Mouse (Mus musculus): Measurements from ENCODE around the gene Morf4l1.
A peak's percentile ranks its signal among the peaks of the same experiment; 100 is the strongest.
"Not testable (repeated sequence)": the region's sequence is repeated elsewhere in the genome, so short reads cannot be mapped to it uniquely, and the experiment has no call there.

Gene Morf4l1

DNA sequence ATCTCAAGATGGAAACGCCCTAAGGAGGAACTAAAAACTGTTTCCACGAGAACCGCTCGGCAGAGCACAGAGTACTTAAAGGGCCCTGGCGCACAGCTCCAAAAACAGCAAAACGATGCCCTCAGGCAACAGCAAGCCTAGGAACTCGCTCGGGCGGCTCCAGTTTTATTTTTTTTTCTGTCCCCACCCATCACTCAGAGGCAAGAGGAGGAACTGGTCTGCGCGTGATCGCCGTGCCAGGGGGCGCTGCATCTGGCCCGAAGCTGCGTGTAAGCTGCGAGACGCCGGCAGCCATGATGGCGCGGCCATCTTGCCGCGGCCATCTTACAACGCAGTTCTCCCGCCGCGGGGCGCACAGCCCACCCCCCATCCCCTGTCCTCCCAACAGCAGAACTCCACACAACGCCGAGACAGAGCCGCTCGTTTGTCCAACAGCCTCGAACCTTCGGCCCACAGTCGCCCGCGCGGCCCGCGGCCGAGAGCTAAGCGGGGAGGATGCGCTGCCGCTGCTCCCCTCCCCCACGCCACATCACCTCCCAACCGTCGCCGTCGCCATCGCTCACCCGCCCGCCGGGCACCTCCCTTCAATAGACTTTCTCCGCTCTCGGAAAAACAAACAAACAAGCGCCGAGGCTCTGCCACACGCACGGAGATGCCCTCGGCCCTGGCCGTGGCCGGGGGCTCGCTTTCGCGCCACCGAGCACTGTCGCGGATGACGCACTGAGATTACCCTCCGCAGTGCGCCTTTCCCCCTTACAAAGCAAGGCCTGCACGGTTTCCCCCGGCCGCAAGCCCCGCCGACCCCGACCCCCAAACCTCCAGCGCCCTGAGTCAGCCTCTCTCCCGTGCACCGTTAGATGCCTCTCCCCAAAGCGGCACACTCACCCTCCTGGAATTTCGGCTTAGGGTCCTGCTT, 665 bp downstream of the Morf4l1 start:
- DNase-seq = peak; percentile 81

DNA sequence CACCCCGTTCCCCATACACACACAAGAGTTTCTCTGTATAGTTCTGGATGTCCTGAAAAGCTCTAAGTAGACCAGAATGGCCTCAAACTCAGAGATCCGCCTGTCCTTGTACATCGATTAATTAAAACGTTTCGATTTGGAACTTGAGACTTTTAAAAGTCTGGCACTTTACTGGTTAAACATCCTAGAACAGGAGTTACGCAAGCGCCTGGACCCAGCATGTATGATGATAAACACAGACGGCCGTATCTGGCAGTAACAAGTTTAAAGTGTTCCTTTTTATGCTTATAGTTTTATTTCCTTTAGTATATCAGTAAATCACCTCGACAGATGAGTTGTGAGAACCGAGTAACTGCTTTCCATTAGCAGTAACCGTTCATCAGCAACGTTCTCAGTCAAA, 1.4 kb downstream of the Morf4l1 start:
- no peak for DNase-seq

DNA sequence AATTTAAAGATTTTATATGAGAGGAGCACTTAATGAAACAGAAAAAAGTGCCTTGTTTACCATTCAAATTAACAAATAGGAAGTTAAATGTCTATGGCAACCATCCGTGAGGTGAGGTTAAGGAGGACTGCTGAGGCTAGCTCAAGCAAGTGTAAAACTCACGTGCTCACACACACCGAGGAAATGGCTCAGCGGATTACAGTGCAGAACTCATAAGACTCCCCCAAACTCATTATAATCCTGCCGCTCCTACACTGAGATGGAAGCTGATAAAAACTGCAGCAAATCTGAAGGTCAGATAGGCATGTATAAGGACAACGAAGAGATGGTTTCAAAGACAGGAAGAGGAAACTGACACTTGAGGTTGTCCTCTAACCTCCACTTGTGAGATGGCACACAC, 5.2 kb downstream of the Morf4l1 start:
- DNase-seq = no peak

DNA sequence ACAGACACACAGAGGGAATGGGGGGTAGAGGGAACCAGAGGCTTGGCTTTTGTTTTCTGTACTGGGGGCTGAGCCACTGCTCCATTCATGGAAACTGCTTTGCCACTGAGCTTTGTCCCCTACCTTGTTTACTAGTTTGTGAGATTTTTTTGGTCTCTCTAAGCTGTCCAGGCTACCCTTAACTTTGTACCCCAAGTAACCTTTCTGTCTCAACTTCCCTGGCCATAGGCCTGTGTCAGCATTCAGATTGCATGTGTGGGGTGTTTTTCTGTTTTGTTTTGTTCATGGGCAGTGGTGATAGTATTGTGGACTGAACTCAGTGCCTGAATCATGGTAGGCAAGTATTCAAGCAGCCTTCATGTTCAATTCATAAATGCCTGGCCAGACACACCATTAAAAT, 6.3 kb downstream of the Morf4l1 start:
- DNase-seq = no peak

DNA sequence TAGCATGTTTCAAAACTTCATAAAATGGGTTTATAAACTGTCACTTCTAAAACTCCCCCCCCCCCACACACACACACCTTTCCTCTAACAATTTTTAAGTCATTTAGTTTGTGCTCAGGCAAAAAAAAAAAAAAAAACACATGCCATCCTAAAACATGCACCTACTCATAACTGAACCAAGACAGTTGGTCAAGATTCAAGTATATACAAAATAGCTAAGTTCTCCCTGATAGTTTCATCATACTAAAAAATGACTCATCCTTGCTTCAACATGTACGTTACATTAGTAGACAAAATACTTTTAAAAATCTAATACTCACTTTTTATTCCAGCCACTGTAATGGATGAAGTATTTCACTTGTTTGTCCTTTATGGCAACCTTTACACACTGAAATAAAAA, 7.7 kb downstream of the Morf4l1 start:
- no peak for DNase-seq

DNA sequence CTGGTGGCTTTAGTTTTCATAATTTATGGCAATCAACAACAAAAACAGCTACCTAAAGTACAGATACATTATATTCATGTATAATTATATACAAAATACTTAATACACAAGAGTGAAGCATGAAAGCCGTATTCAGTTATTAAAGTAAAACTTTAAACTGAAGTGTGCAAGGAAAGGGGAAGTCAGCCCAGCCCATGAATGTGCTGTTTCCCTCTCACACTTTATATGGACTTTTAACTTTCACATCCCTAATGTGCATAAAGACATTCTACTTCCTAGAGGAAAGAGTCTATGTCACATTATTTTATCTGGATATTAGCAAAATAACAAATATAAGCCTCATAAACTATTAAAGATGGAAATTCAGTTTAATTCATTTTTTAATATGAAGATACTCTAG, 9.1 kb downstream of the Morf4l1 start:
- DNase-seq = no peak

DNA sequence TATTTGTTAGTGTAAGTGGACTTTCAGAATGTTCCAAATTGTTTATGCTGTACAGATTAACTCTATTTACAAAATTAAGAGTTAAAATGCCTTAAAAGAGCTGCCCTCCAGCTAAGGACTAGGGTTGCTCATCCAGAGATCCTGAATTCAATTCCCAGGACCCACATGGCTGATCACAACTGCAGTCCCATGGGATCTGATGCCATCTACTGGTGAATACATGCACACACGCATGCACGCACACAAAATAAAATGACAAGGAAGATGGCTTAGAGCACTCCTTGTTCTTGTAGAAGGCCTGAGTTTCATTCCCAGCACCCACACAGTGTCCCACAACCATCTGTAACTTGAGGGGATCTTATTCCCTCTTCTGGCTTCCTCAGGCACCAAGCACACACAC, 13.8 kb downstream of the Morf4l1 start:
- no peak for DNase-seq

DNA sequence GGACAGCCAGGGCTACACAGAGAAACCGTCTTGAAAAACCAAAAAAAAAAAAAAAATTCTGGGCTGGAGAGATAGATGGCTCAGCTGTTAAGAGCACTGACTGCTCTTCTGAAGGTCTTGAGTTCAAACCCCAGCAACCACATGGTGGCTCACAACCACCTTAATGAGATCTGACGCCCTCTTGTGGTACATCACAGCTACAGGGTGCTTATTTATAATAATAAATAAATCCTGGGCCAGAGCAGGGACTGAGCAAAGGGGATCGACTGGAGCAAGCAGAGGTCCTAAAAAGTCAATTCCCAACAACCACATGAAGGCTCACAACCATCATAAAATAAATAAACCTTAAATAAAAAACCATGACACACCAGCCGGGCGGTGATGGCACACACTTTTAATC, 15.6 kb downstream of the Morf4l1 start:
- DNase-seq = no peak

DNA sequence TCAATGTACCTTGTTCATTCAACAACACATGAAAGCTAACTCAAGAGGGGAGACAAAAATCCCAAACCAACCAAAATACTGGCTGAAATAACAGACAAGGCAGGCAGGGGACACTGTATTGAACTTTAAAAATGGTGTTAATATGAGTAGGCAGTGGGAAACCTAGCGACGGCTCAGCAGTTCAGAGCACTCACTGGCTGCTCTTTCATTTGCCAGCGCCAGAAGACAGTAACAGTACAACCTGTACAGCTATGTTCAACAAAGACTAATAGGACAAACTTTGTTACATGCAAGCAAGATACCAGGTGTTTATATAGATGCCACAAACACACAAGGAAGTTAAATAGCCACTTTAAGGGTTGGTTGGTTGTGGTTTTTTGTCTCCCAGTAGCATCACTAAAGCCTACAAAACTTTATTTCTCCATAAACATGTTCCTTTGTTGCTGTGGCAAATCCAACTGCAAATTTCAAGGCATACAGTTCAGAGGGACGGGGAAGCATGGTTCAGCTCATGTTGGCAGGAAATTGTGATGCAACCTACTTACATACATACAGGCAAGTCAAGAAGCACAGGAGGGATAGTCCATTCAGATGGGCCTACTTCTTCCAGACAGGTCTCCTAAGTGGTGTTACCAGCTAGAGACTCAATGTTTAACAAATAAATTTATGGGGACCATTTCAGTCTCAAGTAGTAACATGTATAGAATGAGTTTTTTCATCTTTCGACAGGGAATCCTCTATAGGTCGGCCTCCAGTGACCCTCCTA, 25.1 kb downstream of the Morf4l1 start:
- no peak for DNase-seq

DNA sequence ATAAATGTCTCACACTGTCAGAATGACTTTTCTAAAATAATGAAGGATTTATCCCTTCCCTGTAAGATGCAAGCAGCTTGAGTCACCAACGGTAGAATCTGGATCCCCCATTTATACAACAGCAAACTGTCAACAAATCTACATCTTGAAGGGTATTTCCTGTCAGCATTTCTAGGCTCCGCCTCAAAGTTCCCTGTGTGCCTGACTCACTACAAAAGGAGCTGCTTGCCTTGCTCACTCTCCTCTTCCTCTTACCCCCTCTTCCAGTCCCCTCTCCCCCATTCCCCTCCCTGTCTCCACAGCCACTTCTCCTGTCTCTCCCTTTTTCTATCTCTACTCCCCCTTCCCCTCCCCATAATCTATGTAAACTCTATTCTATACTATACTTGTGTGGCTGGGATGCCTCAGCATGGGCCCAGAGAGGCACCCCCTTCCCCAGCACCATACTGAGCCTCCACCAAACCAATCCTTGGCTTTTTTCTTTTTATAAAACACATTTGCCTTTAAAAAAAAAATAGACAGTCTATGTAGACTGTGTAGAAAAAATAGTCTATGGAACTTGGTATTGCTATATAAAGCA, 26.6 kb downstream of the Morf4l1 start:
- no peak for DNase-seq

DNA sequence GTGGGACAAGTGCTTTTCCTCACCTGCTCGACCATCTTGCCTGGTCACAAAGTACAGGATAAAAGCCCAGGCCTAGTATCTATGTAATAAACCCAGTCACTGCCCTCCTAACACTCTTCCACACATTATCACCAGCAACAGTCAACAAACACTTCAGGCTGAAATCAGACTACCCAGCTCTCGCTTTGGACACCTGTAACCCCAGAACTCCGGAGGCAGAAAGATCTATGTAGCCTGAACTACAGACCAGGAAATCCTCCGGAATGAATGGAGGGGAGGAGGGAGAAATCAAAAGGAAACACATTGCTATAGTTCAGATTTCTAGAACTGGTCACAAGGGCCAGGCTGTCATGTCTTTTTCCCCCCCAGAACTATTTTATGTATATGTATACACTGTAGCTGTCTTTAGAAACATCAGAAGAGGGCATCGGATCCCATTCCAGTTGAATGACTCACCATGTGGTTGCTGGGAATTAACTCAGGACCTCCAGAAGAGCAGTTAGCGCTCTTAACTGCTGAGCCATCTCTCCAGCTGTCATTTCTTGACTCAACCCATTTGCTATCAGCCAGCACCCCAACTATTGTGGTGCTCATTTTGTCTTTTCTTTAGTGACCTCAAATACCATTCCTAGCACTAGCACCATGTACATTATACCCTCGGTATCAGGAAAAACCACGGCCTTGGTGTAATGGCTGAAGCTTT, 29.7 kb downstream of the Morf4l1 start:
- DNase-seq = no peak

DNA sequence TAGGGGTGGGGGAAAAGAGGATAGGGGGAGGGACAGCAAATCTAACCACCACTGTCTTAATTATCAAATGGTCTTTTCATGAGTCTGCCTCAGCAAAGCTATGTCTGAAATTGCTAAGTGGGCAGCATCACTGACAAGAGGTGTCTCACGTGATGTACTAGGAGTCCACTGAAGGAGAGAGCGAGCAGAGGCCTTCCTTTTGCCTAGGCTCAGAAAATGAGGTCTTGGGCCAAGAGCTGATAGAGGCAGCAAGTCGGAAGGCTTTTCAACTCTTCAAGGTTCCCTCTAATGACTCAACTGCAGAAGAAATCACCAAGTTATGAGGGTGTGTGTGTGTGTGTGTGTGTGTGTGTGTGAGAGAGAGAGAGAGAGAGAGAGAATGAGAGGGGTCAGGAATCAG, 30.4 kb downstream of the Morf4l1 start:
- no peak for DNase-seq

DNA sequence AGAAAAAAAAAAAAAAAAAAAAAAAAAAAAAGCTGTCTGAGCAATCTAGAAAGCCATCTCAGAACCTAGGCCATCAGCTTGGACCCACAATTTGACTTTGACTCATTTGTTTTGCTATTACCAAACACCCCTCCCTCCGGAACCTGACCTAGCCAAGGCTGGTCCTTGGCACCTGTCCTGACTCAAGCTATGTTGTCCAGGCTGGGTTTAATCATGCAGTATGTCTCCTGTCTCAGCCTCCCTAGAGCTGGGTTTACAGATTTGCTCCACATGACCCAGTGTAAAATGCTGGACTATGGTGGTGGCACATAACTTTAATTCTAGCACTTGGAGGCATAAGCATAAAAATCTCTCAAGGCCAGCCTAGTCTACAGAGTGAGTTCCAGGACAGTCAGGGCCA, 31.6 kb downstream of the Morf4l1 start:
- no peak for DNase-seq

DNA sequence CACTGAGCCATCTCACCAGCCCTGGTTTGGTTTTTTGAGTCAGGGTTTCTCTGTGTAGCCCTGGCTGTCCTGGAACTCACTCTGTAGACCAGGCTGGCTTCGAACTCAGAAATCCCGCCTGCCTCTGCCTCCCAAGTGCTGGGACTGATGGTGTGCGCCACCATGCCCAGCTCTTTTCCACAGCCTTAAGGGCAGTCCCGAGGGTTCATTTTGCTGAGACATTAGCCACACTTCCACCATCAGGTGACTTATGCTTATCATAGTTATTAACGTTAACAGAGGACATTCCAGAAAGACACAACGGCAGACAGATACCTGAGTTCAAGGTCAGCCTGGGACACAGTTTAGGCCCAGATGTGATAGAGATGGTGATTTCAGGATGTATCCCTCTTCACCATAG, 32.6 kb downstream of the Morf4l1 start:
- DNase-seq = not testable (repeated sequence)

DNA sequence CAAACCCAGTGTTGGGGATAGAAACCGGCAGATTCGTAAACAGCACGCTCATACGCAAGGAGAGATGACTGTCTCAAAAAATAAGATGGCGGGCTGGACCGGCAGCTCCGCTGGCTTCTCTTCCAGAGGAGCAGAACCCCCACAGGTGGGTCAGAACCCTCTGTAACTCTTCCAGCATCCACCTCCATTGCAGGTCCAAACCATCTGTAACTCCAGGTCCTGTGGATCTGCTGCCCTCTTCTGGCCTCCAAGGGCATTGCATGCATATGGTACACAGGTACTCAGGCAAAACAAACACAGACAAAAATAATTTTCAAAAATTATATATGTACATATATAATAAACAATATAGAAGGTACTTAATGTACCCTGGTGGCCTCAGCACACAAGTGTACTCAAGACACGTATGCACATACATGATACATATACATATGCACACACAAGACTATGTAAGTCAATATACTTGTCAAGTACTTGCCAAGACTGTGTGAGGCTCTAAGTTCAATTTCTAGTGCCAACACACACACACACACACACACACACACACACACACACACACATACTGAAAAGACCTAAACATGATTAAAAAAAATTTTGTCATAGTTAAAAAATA, 37.6 kb downstream of the Morf4l1 start:
- peak; percentile 40 for DNase-seq

DNA sequence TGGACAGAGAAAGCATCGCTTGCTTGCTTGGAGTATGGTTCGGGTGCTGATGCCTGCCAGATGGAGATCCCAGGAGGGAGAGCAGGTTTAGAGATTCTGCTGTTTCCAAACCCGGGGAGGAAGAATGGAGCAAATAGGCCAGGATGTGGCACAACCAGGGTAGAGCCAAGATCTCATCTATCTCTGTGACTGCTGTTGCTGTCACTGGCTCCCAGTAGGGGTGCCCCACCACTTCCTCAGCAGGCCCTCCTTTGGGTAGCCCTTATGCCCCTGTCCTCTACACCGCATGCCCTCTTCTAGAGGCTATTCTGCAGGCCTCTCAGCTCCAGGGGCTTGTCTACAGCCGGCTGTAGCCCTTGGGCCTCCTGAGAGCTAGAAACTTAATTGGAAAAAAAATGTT, 38.4 kb downstream of the Morf4l1 start:
- DNase-seq = no peak

DNA sequence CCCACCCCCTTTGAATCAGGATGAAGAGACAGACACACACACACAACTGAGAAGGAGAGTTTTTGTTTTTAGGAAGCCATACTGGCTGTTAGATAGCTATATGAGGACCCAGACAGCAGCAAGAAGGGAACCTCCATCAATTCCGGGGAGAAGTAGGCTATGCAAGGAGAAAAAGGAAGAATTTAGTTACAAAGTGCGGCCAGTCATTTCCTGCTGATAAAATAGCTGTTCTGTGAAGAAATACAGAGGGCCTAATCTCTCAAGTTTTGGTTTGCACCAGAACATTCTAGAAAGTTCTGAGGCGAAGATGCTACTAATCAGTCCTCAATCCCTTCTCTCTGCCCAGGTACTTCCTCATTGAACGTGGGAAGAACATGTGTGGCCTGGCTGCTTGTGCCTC, 39.2 kb downstream of the Morf4l1 start:
- DNase-seq = no peak

DNA sequence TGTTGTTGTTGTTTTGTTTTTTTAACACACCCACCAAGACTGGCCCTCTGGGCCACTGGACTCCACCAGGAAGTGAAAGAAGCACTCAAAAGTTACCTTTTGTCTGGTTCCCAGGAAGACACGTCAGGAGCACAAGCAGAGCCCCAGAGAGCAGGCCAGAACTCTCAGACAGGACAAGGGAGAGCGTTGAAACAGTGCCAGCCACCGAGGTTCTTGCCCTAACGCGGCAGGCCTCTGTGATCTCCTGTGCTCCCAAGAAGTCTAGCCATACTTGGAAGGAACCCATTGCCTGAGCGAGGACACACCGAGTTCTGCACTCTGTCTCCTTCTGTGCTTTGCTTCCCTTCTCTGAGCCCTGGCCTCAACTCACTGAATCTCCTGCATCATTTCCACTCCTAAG, 44.4 kb downstream of the Morf4l1 start:
- no peak for DNase-seq

DNA sequence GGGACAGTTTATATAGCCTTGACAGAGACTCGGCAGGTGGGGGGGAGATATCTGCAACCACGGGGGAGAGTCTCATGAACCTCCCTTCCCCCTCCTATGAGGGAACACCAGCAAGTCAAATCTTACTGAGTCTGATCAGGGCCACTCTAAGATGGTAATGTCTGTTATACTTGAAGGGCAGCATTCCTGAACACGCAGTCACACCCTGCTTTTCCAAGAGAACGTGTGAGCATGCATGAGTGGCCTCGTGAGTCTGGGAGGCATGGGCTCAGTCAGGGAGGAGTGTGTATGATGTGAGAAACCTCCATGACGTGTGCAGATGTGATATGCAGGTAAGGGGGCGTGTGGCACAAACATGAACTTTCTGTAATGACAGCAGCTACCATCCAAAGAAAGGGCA, 45.1 kb downstream of the Morf4l1 start:
- no peak for DNase-seq

DNA sequence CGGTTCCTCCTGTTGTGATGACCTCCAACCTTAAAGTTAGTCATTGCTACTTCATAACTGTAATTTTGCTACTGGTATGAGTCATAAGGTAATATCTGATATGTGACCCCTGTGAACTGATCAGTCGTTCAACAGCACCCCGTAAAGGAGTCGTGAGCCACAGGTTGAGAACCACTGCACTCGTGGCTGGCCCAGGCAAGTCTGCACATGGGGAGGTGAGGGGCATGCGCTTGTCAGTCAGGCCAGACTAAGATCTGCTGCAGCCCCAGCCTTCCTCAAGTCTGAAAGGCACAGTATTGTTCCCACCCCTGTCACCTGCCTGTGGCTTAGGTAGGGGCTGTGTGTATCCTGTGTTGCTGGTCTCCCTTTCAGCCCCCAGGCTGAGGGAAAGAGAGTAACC, 45.8 kb downstream of the Morf4l1 start:
- DNase-seq = no peak

DNA sequence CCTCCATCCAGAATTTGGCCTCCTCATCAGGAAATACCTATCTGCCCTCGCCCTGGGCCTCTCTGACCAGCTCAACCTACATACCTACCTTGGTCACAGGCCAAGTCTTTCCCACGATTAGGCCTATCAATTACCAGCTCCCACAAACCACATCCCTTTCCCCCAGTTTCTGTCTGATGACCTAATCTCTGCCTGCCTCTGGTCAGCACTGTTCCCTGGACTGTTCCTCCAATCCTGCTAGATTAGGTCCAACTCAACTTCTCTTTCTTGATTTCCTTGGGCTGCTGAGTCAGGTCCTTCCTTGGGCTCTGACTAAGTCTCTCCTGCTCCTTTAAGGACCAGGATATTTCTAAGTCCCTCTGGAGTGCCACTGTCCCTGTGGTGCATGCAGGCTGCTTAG, 47.2 kb downstream of the Morf4l1 start:
- no peak for DNase-seq

DNA sequence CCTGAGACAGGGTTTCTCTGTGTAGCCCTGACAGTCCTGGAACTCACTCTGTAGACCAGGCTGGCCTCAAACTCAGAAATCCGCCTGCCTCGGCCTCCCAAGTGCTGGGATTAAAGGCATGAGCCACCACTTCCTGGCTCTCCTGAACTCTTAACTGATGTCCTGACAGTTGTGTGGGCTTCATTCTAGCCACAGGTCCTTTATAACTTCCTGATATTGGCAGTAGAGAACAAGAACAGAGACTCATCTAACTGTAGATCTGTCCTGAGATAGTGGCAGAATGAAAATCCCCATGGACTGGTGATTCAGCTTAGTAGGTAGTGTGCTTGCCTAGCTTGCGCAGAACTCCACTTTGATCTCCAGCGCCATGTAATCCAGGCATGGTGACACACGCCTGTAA, 53.6 kb downstream of the Morf4l1 start:
- not testable (repeated sequence) for DNase-seq

DNA sequence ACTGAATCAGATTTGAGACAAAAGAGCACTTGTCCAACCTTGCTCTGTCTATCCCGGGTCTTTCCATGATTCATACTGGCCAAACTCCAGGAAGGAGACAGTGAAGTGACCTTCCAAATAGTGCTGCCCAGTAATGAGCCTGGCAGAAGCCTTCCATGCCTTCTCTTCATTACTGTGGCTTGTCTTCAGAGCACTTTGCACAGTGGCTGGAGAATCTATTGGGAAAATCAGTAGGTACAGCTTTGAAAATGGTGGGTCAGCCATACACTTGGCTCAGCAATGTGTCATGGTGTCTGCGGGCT, 54.0 kb downstream of the Morf4l1 start:
- DNase-seq = no peak

All from cerebellum, adult 8-10 months (tissue).